Mouse (Mus musculus): Measurements from ENCODE around the gene Rpgrip1l.

Rpgrip1l gene

GRCm38 (mm10) chr8:91312835-91313832, at the start of gene Rpgrip1l, which contains the start of gene Fto:
TSS of gene Rpgrip1l (minus strand) at chr8:91313262.
TSS of gene Fto (plus strand) at chr8:91313525.
- peak; percentile 99 for DNase-seq (ENCODE audit: low spot score)

DNA sequence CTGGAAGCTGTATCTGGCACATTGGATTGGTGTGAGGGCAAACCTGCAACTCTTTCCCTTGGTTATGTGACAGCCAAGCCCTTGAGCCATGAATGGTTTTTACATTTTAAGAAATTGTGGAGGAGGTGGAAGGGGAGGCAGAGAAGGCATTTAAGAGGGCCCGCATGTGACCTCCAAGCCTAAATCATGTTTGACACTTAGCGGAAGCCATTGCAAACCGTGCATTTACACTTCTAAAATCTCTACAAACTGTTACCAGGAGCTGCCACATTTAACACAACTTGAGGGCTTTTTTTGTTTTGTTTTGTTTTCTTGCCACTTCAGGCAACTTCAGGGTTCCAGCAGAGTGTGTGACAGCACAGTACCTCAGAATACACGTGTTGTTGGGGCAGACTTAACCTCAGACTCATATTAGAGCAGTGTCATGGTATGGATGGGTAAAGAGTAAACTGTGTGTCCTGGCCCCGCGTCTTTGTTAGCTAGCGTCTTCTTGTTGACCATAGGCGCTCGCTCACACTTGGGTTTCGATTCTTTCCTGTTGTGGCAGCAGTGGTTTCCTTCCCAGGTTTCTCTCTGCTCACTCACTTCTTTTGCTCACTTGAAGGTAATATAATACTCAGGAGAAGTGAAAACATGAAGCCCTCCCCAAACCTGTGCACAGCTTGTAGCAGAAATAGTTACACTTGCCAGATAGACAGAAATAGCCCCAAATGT, 47.7 kb upstream of the Rpgrip1l start:
- no peak for DNase-seq (ENCODE audit: low spot score)

- no peak for DNase-seq (ENCODE audit: low spot score)
Observed at GRCm38 (mm10) chr8:91359511-91359910, 46.4 kb upstream of the Rpgrip1l start.

- DNase-seq (ENCODE audit: low spot score) = no peak
Observed at GRCm38 (mm10) chr8:91358016-91358415, 45.0 kb upstream of the Rpgrip1l start.

DNA sequence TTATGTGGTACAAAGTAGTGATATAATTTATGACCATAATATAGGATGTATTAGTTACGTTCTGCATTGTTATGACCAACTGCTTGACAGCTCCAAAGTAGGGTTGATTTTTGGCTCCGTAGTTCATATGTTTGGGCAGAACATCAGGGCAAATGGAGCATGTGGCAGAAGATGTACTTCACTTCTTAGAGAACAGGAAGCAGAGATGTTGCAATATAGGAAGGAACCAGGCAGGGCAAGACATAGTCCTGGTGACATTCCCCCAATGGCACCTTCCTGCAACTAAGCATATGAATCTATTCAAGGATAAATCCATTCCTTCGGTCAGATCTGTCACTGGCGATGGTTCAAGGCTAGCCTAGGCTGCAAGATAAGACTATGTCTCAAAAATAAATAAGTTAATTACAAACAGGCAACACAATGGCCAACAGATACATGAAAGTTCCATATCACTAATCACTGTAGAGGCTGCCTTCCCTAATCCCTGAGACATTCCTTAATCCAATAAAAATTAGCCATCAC, 44.5 kb upstream of the Rpgrip1l start:
- DNase-seq (ENCODE audit: low spot score) = no peak

DNA sequence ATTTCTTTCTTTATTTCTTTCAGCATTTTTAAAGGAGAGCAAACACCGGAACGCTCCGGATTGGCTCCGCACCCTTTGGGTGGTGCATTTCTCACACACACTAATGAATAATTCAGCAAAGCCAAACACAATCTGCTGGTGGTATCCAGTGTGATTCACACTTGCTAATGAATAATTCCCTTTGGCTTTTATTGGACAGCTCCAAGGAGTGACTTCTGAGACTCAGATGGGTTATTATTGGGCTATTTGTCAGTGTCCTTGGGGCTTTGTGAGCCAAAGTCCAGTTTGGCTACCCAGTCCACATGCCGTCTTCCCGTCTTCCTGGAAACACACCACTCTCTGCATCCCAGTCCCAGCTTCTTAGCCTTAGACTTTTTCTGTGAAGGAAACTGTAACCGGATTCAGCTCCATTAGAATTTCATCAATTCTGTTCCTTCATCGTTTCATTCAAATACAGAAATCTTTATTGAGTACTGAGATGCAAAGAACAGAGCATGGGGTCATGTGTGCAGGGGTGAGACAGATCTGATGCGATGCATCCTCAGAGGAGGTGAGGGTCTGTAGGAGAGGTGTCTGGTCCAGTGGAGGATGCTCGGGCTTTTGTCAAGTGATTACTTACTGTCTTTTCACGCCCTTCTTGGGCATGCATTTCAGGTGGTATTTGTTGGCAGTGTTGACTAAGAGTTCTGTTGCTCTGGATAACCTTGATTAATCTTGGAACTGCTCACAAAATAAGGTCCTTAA, 43.1 kb upstream of the Rpgrip1l start:
- DNase-seq (ENCODE audit: low spot score) = no peak

GRCm38 (mm10) chr8:91355301-91355905, 42.3 kb upstream of the Rpgrip1l start:
- DNase-seq (ENCODE audit: low spot score) = no peak

- DNase-seq (ENCODE audit: low spot score) = no peak
Observed at GRCm38 (mm10) chr8:91353907-91354306, 40.8 kb upstream of the Rpgrip1l start.

DNA sequence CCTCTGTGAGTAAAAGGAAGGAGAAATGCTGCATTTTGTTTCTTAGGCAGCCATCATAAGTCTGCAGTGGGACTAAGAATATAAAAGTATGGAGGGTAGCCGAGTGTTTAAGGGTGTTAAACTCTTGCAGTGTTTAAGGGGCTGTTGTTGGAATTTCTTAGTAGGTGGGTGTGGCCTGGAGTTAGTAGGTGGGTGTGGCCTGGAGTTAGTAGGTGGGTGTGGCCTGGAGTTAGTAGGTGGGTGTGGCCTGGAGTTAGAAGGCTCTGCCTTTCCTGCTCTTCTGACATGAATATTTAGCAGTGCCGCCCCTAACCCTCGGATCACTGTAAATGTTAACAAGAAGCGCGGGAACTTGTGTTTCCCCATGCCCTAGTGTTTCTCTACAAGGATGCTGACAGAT, 40.0 kb upstream of the Rpgrip1l start:
- no peak for DNase-seq (ENCODE audit: low spot score)

- no peak for DNase-seq (ENCODE audit: low spot score)
Observed at GRCm38 (mm10) chr8:91352598-91352997, 39.5 kb upstream of the Rpgrip1l start.

- no peak for DNase-seq (ENCODE audit: low spot score)
Observed at GRCm38 (mm10) chr8:91350628-91351027, 37.6 kb upstream of the Rpgrip1l start.

- DNase-seq (ENCODE audit: low spot score) = no peak
Observed at GRCm38 (mm10) chr8:91349816-91350215, 36.8 kb upstream of the Rpgrip1l start.

- no peak for DNase-seq (ENCODE audit: low spot score)
Observed at GRCm38 (mm10) chr8:91347595-91347994, 34.5 kb upstream of the Rpgrip1l start.

DNA sequence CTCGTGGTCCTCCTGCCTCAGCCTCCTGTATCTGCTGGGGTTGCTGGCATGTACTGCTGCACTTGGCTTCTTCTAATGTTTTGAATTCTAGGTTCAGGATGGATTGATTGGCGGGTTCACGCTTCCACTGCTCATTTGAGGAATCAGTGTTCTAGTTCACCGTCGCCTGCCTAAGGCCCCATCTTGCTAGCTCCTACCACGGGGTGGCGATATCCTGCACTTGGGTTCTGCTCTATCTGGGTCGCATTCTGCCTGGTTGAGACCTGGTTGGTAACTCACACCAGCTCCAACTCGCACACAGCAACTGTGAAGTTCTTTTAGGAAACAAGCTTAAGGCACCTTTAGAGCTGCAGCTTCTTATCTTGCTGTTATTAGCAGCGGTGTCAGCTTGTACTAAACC, 34.1 kb upstream of the Rpgrip1l start:
- no peak for DNase-seq (ENCODE audit: low spot score)

GRCm38 (mm10) chr8:91344659-91345058, 31.6 kb upstream of the Rpgrip1l start:
- DNase-seq (ENCODE audit: low spot score) = no peak

DNA sequence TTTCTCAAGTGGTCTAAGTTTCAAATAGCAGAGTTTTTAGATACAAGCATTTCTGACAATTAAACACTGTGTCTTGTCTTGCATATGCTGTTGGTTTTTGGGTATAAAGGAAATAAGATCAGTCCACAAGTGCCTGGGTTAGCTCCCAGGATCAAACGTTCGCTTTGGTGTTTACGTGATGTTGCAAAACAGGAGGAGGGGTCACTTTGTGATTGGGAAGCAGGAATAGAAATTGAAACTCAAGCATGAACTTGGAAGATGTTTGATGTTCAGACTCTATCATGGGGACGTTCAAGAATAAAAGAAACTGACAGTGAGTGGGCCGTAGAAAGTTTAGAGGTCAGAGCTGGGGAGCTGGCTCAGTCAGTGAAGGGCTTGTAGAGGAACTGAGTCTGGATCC, 29.7 kb upstream of the Rpgrip1l start:
- DNase-seq (ENCODE audit: low spot score) = no peak

DNA sequence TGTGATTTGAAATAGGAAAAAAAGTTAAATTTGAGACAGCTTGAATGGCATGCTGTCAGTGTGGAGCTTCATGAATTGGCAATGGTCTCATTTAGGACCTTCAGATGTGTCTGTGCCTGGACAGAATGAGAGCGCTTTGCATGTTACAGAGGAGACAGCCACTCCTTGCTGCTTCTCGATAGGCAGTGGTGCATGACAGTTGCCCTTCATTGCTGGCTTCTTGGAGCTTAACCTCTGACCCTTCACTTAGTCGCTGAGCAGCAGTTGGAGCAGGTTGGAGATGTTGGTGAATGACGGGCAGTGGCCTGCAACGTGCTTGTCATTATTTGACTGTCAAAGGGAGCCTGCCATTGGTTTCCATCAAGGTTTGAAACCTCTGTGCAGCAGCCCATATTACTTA, 29.1 kb upstream of the Rpgrip1l start:
- peak; percentile 35 for DNase-seq (ENCODE audit: low spot score)

DNA sequence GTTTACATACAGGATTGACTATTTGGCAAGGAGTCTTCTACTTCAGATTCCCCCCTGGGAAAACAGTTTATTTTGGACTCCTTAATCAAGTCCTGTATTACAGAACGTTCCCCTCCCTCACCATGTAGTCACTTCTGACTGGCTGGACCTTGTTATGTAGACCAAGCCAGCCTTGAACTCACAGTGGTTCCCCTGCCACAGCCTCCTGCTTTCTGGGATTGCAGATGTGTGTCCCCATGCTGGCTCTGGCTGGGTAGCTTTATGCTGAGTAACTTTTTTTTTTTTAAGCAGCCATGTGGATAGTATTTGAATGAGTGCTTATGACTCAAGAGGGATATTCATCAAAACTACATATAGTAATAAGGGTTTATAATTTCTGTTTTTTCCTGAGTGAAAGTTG, 27.7 kb upstream of the Rpgrip1l start:
- DNase-seq (ENCODE audit: low spot score) = no peak

DNA sequence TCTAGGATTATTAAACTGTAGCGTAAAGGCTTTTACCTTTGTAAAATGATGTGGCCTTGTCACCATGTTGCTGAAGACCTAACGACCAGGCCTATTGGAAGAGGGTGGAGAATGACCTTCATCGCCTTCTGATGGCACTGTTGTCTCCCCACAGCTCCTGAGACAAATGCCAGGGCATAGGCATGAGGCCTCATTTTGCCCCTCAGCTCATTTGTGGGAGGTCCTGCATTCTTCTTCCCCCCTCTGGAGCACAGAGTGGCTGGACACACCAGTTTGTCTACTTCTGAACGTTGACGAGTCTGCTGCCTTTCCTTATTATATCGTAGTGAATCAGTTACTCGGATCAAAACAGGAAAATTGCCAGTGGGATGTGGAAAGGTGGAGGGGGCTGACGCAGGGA, 26.6 kb upstream of the Rpgrip1l start:
- no peak for DNase-seq (ENCODE audit: low spot score)

GRCm38 (mm10) chr8:91338389-91339154, 25.5 kb upstream of the Rpgrip1l start:
- no peak for DNase-seq (ENCODE audit: low spot score)

DNA sequence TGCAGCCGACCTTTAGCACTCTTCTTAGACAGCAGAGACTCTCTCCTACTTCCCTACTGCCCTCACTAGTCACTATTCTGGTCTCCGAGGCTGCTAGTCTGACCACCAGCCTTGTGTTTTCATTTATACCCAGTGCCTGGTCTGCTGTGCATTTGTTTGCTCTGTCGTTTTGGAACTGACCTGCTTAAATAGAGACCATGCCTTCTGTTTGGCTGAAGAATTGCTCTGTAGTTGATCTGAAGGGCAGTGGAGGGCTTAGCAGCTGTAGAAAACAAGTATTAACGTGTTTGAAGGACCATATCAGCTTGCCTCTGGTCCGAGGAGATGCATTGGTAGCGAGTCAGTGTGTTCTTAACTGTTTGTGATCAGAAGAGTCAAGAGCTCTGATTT, 16.4 kb upstream of the Rpgrip1l start:
- no peak for DNase-seq (ENCODE audit: low spot score)
